Mouse (Mus musculus): Measurements from ENCODE around the gene Siah1b. TPM values are rescaled to one million over a fixed set of nuclear protein-coding genes. Genes with fewer than 3 reads are reported as not detected.
A peak's percentile ranks its signal among the peaks of the same experiment; 100 is the strongest.

The Siah1b gene
- polyA plus RNA-seq, 1 experiment, result 42.1 TPM

DNA sequence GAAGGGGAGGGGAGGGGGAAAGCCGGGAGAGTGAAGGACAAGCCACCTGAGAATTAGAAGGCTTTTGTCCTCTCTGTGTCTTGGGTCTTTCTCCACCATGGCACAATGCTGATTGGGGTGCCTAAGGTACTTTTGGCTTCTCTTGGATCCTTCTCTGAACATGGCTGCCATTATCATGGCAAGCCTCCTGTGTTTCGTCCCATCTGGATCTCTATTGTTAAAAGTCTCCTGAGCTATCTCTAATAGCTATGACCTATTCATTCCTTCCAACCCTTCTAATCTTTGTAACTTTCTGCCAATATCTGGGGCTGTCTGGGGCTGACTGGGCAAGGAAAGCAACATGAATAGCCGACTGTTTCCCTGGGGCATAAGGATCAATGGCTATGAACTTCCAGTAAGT lies 17.8 kb downstream of the Siah1b start:
- no peak for TF ChIP-seq GATA1 (IDR thresholded peaks at IDR 0.05; ENCODE audit: low read length)

DNA sequence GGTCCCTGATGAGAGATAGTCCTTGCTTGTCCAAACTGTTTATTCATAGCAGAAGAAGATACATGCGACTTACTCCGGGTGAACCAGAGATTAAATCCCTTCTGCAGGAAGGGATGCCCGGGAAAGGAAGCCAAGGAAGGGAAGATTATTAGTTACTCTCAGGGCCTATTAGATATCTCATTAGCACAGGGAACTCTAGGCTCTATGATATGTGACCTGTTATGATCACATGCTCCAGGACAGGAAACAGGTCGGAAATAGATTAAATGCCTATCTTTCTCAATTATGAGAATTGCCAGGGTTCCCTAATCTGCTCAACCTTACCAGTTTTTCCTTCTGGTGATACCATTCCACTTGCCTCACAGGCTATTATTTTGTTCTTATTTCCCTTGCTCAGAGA lies 20.6 kb downstream of the Siah1b start:
- TF ChIP-seq GATA1 (IDR thresholded peaks at IDR 0.05; ENCODE audit: low read length), result peak; percentile 69

DNA sequence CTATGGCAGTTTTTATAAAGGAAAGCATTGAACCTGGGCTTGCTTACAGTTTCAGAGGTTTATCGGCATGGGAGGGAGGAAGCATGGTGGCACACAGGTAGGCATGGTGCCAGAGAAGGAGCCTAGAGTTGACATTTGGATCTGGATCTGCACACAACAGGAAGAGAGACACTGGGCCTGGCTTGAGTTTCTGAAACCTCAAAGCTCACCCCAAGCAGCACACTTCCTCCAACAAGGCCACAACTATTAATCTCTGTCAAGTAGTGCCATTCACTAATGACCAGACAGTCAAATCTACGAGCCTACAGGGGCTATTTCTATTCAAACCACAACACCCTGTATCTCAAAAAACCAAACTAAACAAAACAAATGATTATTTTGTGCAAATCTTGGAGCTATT lies 29.6 kb downstream of the Siah1b start:
- TF ChIP-seq GATA1 (IDR thresholded peaks at IDR 0.05; ENCODE audit: low read length), result no peak

DNA sequence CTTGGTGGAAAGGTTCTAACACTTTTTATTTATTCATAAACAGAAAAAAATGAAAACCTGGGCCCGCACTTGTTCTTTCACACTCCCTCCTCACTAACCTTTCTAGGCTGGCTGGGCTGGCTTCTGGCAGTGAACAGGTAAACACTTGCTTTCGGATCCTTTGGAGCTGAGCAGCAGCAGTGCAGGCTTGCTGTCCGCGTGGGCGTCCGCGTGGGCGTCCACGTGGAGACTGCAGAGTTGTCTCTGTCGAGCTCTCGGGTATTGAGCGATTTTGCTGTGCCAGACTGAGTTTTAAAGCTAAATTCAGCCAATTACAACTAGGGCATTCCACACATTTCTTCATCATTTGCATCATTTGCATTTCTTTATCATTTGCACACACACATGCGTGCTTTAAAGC lies 34.2 kb downstream of the Siah1b start:
- no peak for TF ChIP-seq GATA1 (IDR thresholded peaks at IDR 0.05; ENCODE audit: low read length)

DNA sequence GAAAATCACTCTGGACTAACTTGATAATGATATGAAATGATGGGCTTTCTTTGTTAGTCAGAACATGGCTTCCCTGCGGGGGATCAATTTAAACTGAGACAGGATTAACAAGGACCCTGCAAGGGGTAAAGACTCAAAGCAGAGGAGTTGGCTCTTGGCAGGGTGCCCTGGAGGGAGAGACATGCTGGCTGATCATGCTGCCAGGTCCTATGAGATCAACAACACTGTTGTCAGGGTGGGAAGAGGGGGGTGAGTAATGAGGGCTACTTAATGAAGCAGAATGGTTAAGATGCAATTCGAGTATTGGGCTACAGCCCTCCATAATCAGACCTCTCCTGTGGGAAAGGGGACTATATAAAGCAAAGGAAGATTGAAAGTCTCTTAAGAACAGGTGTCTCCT lies 37.4 kb downstream of the Siah1b start:
- TF ChIP-seq GATA1 (IDR thresholded peaks at IDR 0.05; ENCODE audit: low read length), result no peak

DNA sequence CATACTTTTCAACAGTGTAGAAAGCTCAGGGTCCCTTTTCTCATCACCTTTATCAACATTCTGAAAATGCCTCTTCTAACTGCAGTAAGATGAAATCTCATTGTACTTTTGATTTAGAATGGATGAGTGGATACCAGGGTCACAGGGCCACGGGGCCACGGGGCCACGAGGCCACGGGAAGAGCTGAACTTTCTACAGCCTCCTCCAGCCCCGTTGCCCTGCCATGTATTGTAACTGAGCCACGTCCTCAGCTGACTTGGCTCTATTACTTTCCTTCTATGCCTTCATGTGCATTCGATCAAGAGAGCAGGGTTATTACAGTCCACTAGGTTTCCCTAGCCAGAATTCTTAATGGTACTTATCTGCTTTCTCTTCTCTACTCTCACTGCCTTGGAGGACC lies 40.4 kb downstream of the Siah1b start:
- TF ChIP-seq GATA1 (IDR thresholded peaks at IDR 0.05; ENCODE audit: low read length), result no peak

DNA sequence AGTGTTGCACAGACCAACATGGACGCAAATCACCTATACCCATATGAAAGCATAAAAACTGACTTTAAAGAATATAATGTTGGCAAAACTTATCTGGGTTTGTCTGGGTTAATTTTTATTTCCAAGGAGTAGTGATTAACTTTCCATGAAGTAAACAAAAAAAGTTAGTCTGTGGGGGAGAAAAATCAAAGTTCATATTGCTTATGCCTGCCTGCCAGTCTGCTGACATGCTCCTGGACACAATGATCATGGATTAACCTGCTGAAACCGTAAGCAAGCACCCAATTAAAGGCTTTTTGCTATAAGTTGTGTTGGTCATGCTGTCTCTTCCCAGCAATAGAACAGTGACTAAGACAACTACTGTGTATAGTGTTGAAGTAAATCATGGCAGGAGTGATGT lies 40.9 kb downstream of the Siah1b start:
- TF ChIP-seq GATA1 (IDR thresholded peaks at IDR 0.05; ENCODE audit: low read length), result no peak

DNA sequence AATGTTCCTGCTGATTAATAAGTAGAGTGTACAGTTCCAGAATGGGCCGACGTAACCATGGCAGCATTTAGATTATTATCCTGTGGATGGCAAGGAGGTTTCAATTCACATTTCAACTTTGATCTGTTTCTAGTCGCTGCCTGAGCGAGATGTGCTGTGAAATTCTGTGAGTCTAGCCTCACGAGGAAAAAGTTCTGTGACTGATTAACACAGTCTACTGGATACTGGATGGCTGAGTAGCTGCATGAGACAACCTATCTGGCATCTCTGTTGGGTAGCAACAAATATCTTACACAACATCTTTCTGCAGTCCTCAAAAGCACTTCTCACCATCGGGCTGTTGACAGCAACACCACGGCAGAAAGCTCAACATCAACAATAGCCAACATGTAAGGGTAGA lies 43.8 kb downstream of the Siah1b start:
- no peak for TF ChIP-seq GATA1 (IDR thresholded peaks at IDR 0.05; ENCODE audit: low read length)

DNA sequence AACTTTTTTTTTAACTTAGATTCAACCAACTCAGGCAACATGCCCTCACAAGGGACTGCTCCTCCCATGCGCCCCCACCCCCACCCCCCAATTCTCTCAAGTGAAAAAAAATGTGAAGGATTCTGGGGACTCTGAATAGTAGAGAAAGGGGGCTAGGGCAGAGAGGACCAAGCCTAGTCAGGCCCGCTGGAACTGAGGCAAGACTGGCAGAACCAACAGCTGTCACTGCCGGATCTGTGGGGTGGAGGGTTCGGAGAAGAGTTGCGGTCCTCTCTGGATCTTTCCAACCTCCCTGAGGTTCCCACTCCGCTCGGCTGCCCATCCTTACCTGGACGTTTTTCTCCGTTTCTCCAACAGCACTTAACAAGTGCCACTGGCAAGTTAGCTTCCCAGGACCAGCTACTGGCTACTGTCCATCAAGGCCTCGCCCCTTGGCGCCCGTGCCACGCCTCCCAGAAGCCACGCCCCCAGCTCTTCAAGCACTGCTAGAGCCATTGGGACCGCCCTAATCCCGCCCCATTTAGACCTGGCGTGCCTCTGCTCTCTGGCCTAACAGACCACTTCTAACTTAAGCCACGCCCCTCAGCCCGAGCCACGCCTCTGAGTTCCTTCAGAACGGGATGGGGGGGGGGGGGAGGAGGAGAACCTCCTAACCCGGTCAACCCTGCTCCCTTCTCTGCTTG lies 48.5 kb downstream of the Siah1b start, which contains the start of gene Car5b:
Gene Car5b, minus strand, starts transcription at position 391 of the 683 bp plus-strand sequence.
- no peak for TF ChIP-seq GATA1 (IDR thresholded peaks at IDR 0.05; ENCODE audit: low read length)

Other genes with a start within 250 kb of the Siah1b start
- 5.6 and 8.3 TPM in 2 replicates for gene Ap1s2, start 167.5 kb downstream of the Siah1b start, polyA plus RNA-seq (2012)
- gene Zrsr2, start 117.8 kb downstream of the Siah1b start, polyA plus RNA-seq (2012), result 29.4 and 32.0 TPM in 2 replicates
- 0.03 TPM in 2 replicates for gene Car5b, start 48.5 kb downstream of the Siah1b start, polyA plus RNA-seq (2012)
- gene Cltrn, start 12.3 kb upstream of the Siah1b start, polyA plus RNA-seq (2012), result not detected in 2 replicates
- gene Ace2, start 62.8 kb upstream of the Siah1b start, polyA plus RNA-seq (2012), result not detected in 2 replicates
- gene Bmx, start 181.7 kb upstream of the Siah1b start, polyA plus RNA-seq (2012), result not detected in 2 replicates
- gene Pir, start 192.9 kb upstream of the Siah1b start, polyA plus RNA-seq (2012), result not detected in 2 replicates

All from G1E-ER4 (cell line).